ENCODE assay signal across 31 mouse cellular contexts in the genomic region with DNA sequence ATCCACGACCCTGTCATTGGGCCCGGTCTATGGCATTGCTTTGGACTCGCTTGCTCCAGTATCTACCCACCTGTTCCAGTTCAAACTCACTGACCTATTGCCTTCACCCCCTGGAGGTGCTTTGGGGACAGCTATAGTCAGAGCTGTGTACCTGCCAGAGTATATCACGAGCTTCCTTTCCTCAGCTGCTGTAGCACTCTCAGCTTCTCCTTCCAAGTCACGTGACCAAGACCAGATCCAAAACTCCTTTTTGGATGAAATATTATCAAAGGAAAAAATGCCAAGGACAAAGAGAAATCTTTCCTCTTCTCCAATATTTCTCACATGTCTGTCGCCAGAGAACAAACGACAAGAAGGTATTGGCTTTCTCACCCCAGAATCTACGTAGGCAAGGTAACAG.
DNase-seq lines count a peak whose midpoint lies in the region; ATAC-seq and TF ChIP-seq lines count a peak whose summit lies in the region.
"Had no signal": no experiment of that assay in that cellular context is flagged by ENCODE, and none has a peak within 500 bp of the region (broad histone marks: within the 10 kb centered on the region; RNA-seq: fewer than 3 reads in every experiment).

No protein-coding gene starts in this region.

- H3K27me3 ChIP-seq in myocyte (ENCODE audit: control insufficient read depth, insufficient read depth, insufficient read length): no peaks in the 10 kb centered on the region
- H3K27me3 ChIP-seq in midbrain, embryonic 11.5 days (ENCODE audit: control insufficient read depth, insufficient read depth, low read length): no peaks in the 10 kb centered on the region
- H3K27me3 ChIP-seq: forebrain, embryonic 13.5 days; intestine, embryonic 15.5 days; limb, embryonic 15.5 days; liver, embryonic 13.5 days; neural tube, embryonic 15.5 days had no signal

- H3K4me1 ChIP-seq in midbrain, embryonic 11.5 days (ENCODE audit: control insufficient read depth, insufficient read depth, low read length): no peaks in the 10 kb centered on the region
- H3K4me1 ChIP-seq: forebrain, embryonic 13.5 days; intestine, embryonic 15.5 days; limb, embryonic 15.5 days; liver, embryonic 13.5 days; neural tube, embryonic 15.5 days had no signal

- H3ac ChIP-seq in myocyte (ENCODE audit: control insufficient read depth, insufficient read length): no peak overlapping the region

- DNase-seq in adrenal gland, adult 8-10 months: peak; percentile 4
- DNase-seq in adrenal gland, postnatal 4 days (ENCODE audit: low spot score in 2 of 2): no peak
- DNase-seq in frontal cortex, postnatal 36 days (ENCODE audit: low spot score in 2 of 2): peak; percentile 7 to 22
- DNase-seq in frontal cortex, postnatal 25 days (ENCODE audit: low spot score in 2 of 2): no peak
- peak; percentile 14 to 50 for DNase-seq in left cerebral cortex, postnatal 25 days (ENCODE audit: low spot score in 2 of 2)
- no peak for DNase-seq in left cerebral cortex, postnatal 4 days
- DNase-seq in midbrain, embryonic 11.5 days (ENCODE audit: low spot score, missing footprints): no peak
- DNase-seq: cerebellum, adult 11 months; cerebellum, adult 9-10 months; cerebellum, postnatal 36 days; gastrocnemius, postnatal 14 days; kidney, adult 9 months; kidney, postnatal 10 days; layer of hippocampus, adult 9-11 months; liver, embryonic 13.5 days; lung, adult 18-20 months; midbrain, embryonic 14.5 days; retina, postnatal 1 day; right cerebral cortex, postnatal 25 days; spleen, adult 18-20 months; thymus, adult 2 months; thymus, postnatal 36 days had no signal

- no peak overlapping the region for H3K9ac ChIP-seq in midbrain, embryonic 11.5 days (ENCODE audit: low read length)
- H3K9ac ChIP-seq: forebrain, embryonic 13.5 days; intestine, embryonic 15.5 days; limb, embryonic 15.5 days; liver, embryonic 13.5 days; neural tube, embryonic 15.5 days had no signal

- no peaks in the 10 kb centered on the region for H3K79me2 ChIP-seq in myocyte (ENCODE audit: control insufficient read depth, insufficient read depth)

- no peak for ATAC-seq in midbrain, embryonic 11.5 days (ENCODE audit: low FRiP score)
- ATAC-seq: forebrain, embryonic 13.5 days; hindbrain, postnatal 0 days; intestine, embryonic 15.5 days; lung, postnatal 0 days had no signal

- no peaks in the 10 kb centered on the region for H3K36me3 ChIP-seq in myocyte (ENCODE audit: control insufficient read depth, insufficient read depth)
- H3K36me3 ChIP-seq in midbrain, embryonic 11.5 days (ENCODE audit: control insufficient read depth, insufficient read depth, low read length): no peaks in the 10 kb centered on the region
- H3K36me3 ChIP-seq: intestine, embryonic 15.5 days; limb, embryonic 10.5 days; limb, embryonic 15.5 days; liver, embryonic 13.5 days; neural tube, embryonic 15.5 days had no signal

- 90% methylated on average over 8 of the region's 8 CpGs for WGBS in midbrain, embryonic 11.5 days

- peak overlapping the region; percentile 8 for H3K4me2 ChIP-seq in myocyte (ENCODE audit: low read depth)
- no peak overlapping the region for H3K4me2 ChIP-seq in midbrain, embryonic 11.5 days
- H3K4me2 ChIP-seq: forebrain, embryonic 13.5 days; intestine, embryonic 15.5 days; limb, embryonic 15.5 days; liver, embryonic 13.5 days; neural tube, embryonic 15.5 days had no signal

- no peak for TF ChIP-seq POLR2A in myocyte (IDR thresholded peaks at IDR 0.05; ENCODE audit: insufficient read length, low read depth)

- H3K4me3 ChIP-seq in myocyte: no peak overlapping the region
- H3K4me3 ChIP-seq in midbrain, embryonic 11.5 days (ENCODE audit: low read depth, low read length): no peak overlapping the region
- H3K4me3 ChIP-seq: forebrain, embryonic 13.5 days; intestine, embryonic 15.5 days; limb, embryonic 10.5 days; limb, embryonic 15.5 days; liver, embryonic 13.5 days; neural tube, embryonic 15.5 days had no signal

- no peaks in the 10 kb centered on the region for H3K9me3 ChIP-seq in midbrain, embryonic 11.5 days (ENCODE audit: control insufficient read depth, low read length)
- H3K9me3 ChIP-seq: forebrain, embryonic 13.5 days; intestine, embryonic 15.5 days; limb, embryonic 10.5 days; limb, embryonic 15.5 days; liver, embryonic 13.5 days; neural tube, embryonic 15.5 days had no signal

- no peak overlapping the region for H3K27ac ChIP-seq in midbrain, embryonic 11.5 days (ENCODE audit: low read depth, low read length)
- H3K27ac ChIP-seq: forebrain, embryonic 13.5 days; hindbrain, postnatal 0 days; intestine, embryonic 15.5 days; limb, embryonic 10.5 days; limb, embryonic 15.5 days; liver, embryonic 13.5 days; macrophage; neural tube, embryonic 15.5 days had no signal

- intact Hi-C loops in left cerebral cortex, postnatal 25 days (cut with DNase I): no loop called here
- intact Hi-C loops in left cerebral cortex, postnatal 4 days (cut with DNase I): no loop called here

TF ChIP-seq in myocyte, 11 proteins besides CTCF, POLR2A, EP300 and RAD21:
- TF ChIP-seq REST (IDR thresholded peaks at IDR 0.05; ENCODE audit: insufficient read depth, insufficient read length) (no peak), TCF12 (IDR thresholded peaks at IDR 0.05; ENCODE audit: insufficient read depth, poor library complexity, severe bottlenecking) (no peak), TCF3 (IDR thresholded peaks at IDR 0.05; ENCODE audit: insufficient read length, low read depth) (no peak), POLR2AphosphoS2 (IDR thresholded peaks at IDR 0.05; ENCODE audit: insufficient read length, low read depth) (no peak), MAX (IDR thresholded peaks at IDR 0.05; ENCODE audit: low read depth) (no peak), MYOG (IDR thresholded peaks at IDR 0.05; ENCODE audit: control insufficient read depth in 1 of 3, insufficient read depth in 1 of 3, insufficient read length in 2 of 3, low read depth in 2 of 3) (no peak), MYOD1 (IDR thresholded peaks at IDR 0.05; ENCODE audit: control insufficient read depth in 1 of 3, insufficient read length in 2 of 3, low read depth in 2 of 3) (no peak), CEBPB (IDR thresholded peaks at IDR 0.05; ENCODE audit: insufficient read depth, poor library complexity, severe bottlenecking) (no peak), SRF (IDR thresholded peaks at IDR 0.05; ENCODE audit: control insufficient read depth, insufficient read length, low read depth) (no peak), USF1 (IDR thresholded peaks at IDR 0.05; ENCODE audit: low read depth) (no peak), E2F4 (IDR thresholded peaks at IDR 0.05; ENCODE audit: insufficient read depth) (no peak)

Comparison
In these comparisons a context has a peak if more than half of its experiments do, and no peak if none do; other contexts are left out.
1. DNase-seq: peak in adrenal gland, adult 8-10 months (single experiment), frontal cortex, postnatal 36 days (2 of 2) and left cerebral cortex, postnatal 25 days (2 of 2); none in adrenal gland, postnatal 4 days (0 of 2), frontal cortex, postnatal 25 days (0 of 2), left cerebral cortex, postnatal 4 days (single experiment) and midbrain, embryonic 11.5 days (single experiment).